Comparison of ENCODE assay signal across 14 mouse cellular contexts in genomic region chr11:73283369-73283768, GRCm38 (mm10). TPM values are rescaled to one million over a fixed set of nuclear protein-coding genes. Genes with fewer than 3 reads are reported as not detected.
DNase-seq lines count a peak whose midpoint lies in the region; ATAC-seq and TF ChIP-seq lines count a peak whose summit lies in the region.
"Had no signal": no experiment of that assay in that cellular context is flagged by ENCODE, and none has a peak within 500 bp of the region (broad histone marks: within the 10 kb centered on the region; RNA-seq: fewer than 3 reads in every experiment).

No protein-coding gene starts in this region.

- H3K36me3 ChIP-seq in kidney, adult 2 months (ENCODE audit: control insufficient read depth, insufficient read depth, low read length) = no peaks in the 10 kb centered on the region
- H3K36me3 ChIP-seq in lung, embryonic 15.5 days = no peaks in the 10 kb centered on the region
- H3K36me3 ChIP-seq in forebrain, embryonic 16.5 days (ENCODE audit: control insufficient read depth, insufficient read depth) = no peaks in the 10 kb centered on the region
- H3K36me3 ChIP-seq in midbrain, embryonic 15.5 days (replicated peaks) = no peaks in the 10 kb centered on the region
- H3K36me3 ChIP-seq: G1E; limb, embryonic 15.5 days had no signal

- TF ChIP-seq POLR2A in cortical plate, adult 2 months (IDR thresholded peaks at IDR 0.05; ENCODE audit: extremely low read depth, insufficient read depth, low read length) = no peak
- TF ChIP-seq POLR2A in kidney, adult 2 months (IDR thresholded peaks at IDR 0.05; ENCODE audit: low read depth, low read length) = no peak

- no peaks in the 10 kb centered on the region for H3K9me3 ChIP-seq in lung, embryonic 15.5 days
- no peaks in the 10 kb centered on the region for H3K9me3 ChIP-seq in forebrain, embryonic 16.5 days (ENCODE audit: control insufficient read depth, low read length)
- no peaks in the 10 kb centered on the region for H3K9me3 ChIP-seq in midbrain, embryonic 15.5 days
- H3K9me3 ChIP-seq: G1E; limb, embryonic 15.5 days had no signal

- no peak overlapping the region for H3K4me3 ChIP-seq in cortical plate, adult 2 months (ENCODE audit: insufficient read depth, low read length)
- H3K4me3 ChIP-seq in kidney, adult 2 months (ENCODE audit: insufficient read depth, low read depth, low read length) = no peak overlapping the region
- no peak overlapping the region for H3K4me3 ChIP-seq in lung, embryonic 15.5 days
- H3K4me3 ChIP-seq in forebrain, embryonic 16.5 days (replicated peaks; ENCODE audit: low read length) = no peak overlapping the region
- no peak overlapping the region for H3K4me3 ChIP-seq in midbrain, embryonic 15.5 days
- H3K4me3 ChIP-seq: limb, embryonic 15.5 days had no signal

- H3K27ac ChIP-seq in cortical plate, adult 2 months (ENCODE audit: insufficient read depth, low read length) = peak overlapping the region; percentile 76; the same call in 1 of the 2 replicates
- H3K27ac ChIP-seq in kidney, adult 2 months (ENCODE audit: insufficient read depth, low read depth, low read length) = no peak overlapping the region
- H3K27ac ChIP-seq in lung, embryonic 15.5 days = peak overlapping the region; percentile 65
- no peak overlapping the region for H3K27ac ChIP-seq in forebrain, embryonic 16.5 days (ENCODE audit: low read length)
- H3K27ac ChIP-seq in midbrain, embryonic 15.5 days = no peak overlapping the region
- H3K27ac ChIP-seq: limb, embryonic 15.5 days had no signal

- no peaks in the 10 kb centered on the region for H3K4me1 ChIP-seq in cortical plate, adult 2 months (ENCODE audit: control insufficient read depth, insufficient read depth, low read length)
- H3K4me1 ChIP-seq in kidney, adult 2 months (ENCODE audit: control insufficient read depth, insufficient read depth, low read length) = no peaks in the 10 kb centered on the region
- H3K4me1 ChIP-seq in lung, embryonic 15.5 days = peaks cover 31% of the 10 kb centered on the region
- H3K4me1 ChIP-seq in forebrain, embryonic 16.5 days (replicated peaks; ENCODE audit: control insufficient read depth, insufficient read depth, low read length) = no peaks in the 10 kb centered on the region
- H3K4me1 ChIP-seq in midbrain, embryonic 15.5 days = no peaks in the 10 kb centered on the region

- peak; percentile 77 for ATAC-seq in lung, embryonic 15.5 days (ENCODE audit: borderline replicate concordance, extremely low read depth, low FRiP score, low TSS enrichment)
- ATAC-seq in forebrain, embryonic 16.5 days = no peak
- no peak for ATAC-seq in midbrain, embryonic 15.5 days (replicated peaks)
- ATAC-seq: inflammation-experienced regulatory T-cells, adult 6 months had no signal

- 43% methylated on average over 9 of the region's 9 CpGs for WGBS in kidney, adult 2 months
- 42% methylated on average over 9 of the region's 9 CpGs for WGBS in lung, embryonic 15.5 days
- 79% methylated on average over 9 of the region's 9 CpGs for WGBS in forebrain, embryonic 16.5 days
- 81% methylated on average over 9 of the region's 9 CpGs for WGBS in midbrain, embryonic 15.5 days

- no peaks in the 10 kb centered on the region for H3K27me3 ChIP-seq in kidney, adult 2 months (replicated peaks; ENCODE audit: control insufficient read depth, insufficient read depth, low read length)
- no peaks in the 10 kb centered on the region for H3K27me3 ChIP-seq in lung, embryonic 15.5 days
- no peaks in the 10 kb centered on the region for H3K27me3 ChIP-seq in forebrain, embryonic 16.5 days (replicated peaks; ENCODE audit: control insufficient read depth, insufficient read depth, low read length)
- no peaks in the 10 kb centered on the region for H3K27me3 ChIP-seq in midbrain, embryonic 15.5 days (replicated peaks)
- H3K27me3 ChIP-seq: limb, embryonic 15.5 days had no signal

- no peak overlapping the region for H3K4me2 ChIP-seq in lung, embryonic 15.5 days
- H3K4me2 ChIP-seq in forebrain, embryonic 16.5 days (ENCODE audit: low read length) = no peak overlapping the region
- no peak overlapping the region for H3K4me2 ChIP-seq in midbrain, embryonic 15.5 days
- H3K4me2 ChIP-seq: limb, embryonic 15.5 days had no signal

- TF ChIP-seq CTCF in cortical plate, adult 2 months (IDR thresholded peaks at IDR 0.05; ENCODE audit: extremely low read depth, insufficient read depth, low read length) = no peak
- no peak for TF ChIP-seq CTCF in kidney, adult 2 months (conservative IDR thresholded peaks at IDR 0.05; ENCODE audit: insufficient read depth, insufficient read length, low read depth, low read length)

- DNase-seq in cerebellum, adult 9-11 months = peak; percentile 7
- no peak for DNase-seq in cerebellum, adult 9-10 months
- peak; percentile 23 for DNase-seq in kidney, adult 2 months
- no peak for DNase-seq in embryo, embryonic 9.5 days (ENCODE audit: extremely low spot score)
- DNase-seq: gastrocnemius, postnatal 14 days; spleen, adult 18-20 months had no signal

- H3K9ac ChIP-seq in lung, embryonic 15.5 days = no peak overlapping the region
- no peak overlapping the region for H3K9ac ChIP-seq in forebrain, embryonic 16.5 days (replicated peaks; ENCODE audit: low read depth, low read length)
- H3K9ac ChIP-seq in midbrain, embryonic 15.5 days = no peak overlapping the region
- H3K9ac ChIP-seq: limb, embryonic 15.5 days had no signal

RNA-seq across cellular contexts. Expression of gene Trpv3, which starts 16.2 kb away (rescaled TPM):
- 0.52 and 0.62 TPM in 2 replicates for polyA plus RNA-seq in cortical plate, adult 2 months (2012; rRNA removed)
- 0.05 TPM in 2 replicates for polyA plus RNA-seq in kidney, adult 2 months (2012; rRNA removed)
- polyA plus RNA-seq in lung, embryonic 15.5 days (2015; fragmentation: Nextera tagmentation; extraction: Ambion mirVana) = 0.03 and 0.10 TPM in 2 replicates
- 0.06 TPM in 1 of 2 replicates, not detected in the other for polyA plus RNA-seq in forebrain, embryonic 16.5 days (2015; fragmentation: Nextera tagmentation; extraction: Ambion mirVana)
- 0.14 and 0.22 TPM in 2 replicates for polyA plus RNA-seq in midbrain, embryonic 15.5 days (2015; fragmentation: Nextera tagmentation; extraction: Ambion mirVana)
- polyA plus RNA-seq: G1E; inflammation-experienced regulatory T-cells, adult 6 months had no signal

RNA-seq across cellular contexts. Expression of gene Aspa, which starts 46.0 kb away (rescaled TPM):
- 29.5 and 34.3 TPM in 2 replicates for polyA plus RNA-seq in cortical plate, adult 2 months (2012; rRNA removed)
- 29.1 and 46.1 TPM in 2 replicates for polyA plus RNA-seq in kidney, adult 2 months (2012; rRNA removed)
- polyA plus RNA-seq in lung, embryonic 15.5 days (2015; fragmentation: Nextera tagmentation; extraction: Ambion mirVana) = 1.3 and 1.4 TPM in 2 replicates
- polyA plus RNA-seq in forebrain, embryonic 16.5 days (2015; fragmentation: Nextera tagmentation; extraction: Ambion mirVana) = 0.77 and 1.3 TPM in 2 replicates
- 1.2 and 1.4 TPM in 2 replicates for polyA plus RNA-seq in midbrain, embryonic 15.5 days (2015; fragmentation: Nextera tagmentation; extraction: Ambion mirVana)
- polyA plus RNA-seq: G1E; inflammation-experienced regulatory T-cells, adult 6 months had no signal

RNA-seq across cellular contexts. Expression of gene Gm49340, which starts 46.2 kb away (rescaled TPM):
- not detected in 2 replicates for polyA plus RNA-seq in cortical plate, adult 2 months (2012; rRNA removed)
- 0.03 TPM in 1 of 2 replicates, not detected in the other for polyA plus RNA-seq in kidney, adult 2 months (2012; rRNA removed)
- 0.05 TPM in 1 of 2 replicates, not detected in the other for polyA plus RNA-seq in lung, embryonic 15.5 days (2015; fragmentation: Nextera tagmentation; extraction: Ambion mirVana)
- not detected in 2 replicates for polyA plus RNA-seq in forebrain, embryonic 16.5 days (2015; fragmentation: Nextera tagmentation; extraction: Ambion mirVana)
- polyA plus RNA-seq in midbrain, embryonic 15.5 days (2015; fragmentation: Nextera tagmentation; extraction: Ambion mirVana) = not detected in 2 replicates
- polyA plus RNA-seq: G1E; inflammation-experienced regulatory T-cells, adult 6 months; limb, embryonic 15.5 days; urinary bladder, adult 2 months had no signal

RNA-seq across cellular contexts. Expression of gene Spata22, which starts 46.2 kb away (rescaled TPM):
- 0.08 and 0.13 TPM in 2 replicates for polyA plus RNA-seq in cortical plate, adult 2 months (2012; rRNA removed)
- 0.16 TPM in 1 of 2 replicates, not detected in the other for polyA plus RNA-seq in kidney, adult 2 months (2012; rRNA removed)
- polyA plus RNA-seq in lung, embryonic 15.5 days (2015; fragmentation: Nextera tagmentation; extraction: Ambion mirVana) = not detected in 2 replicates
- not detected in 2 replicates for polyA plus RNA-seq in forebrain, embryonic 16.5 days (2015; fragmentation: Nextera tagmentation; extraction: Ambion mirVana)
- 0.13 and 0.22 TPM in 2 replicates for polyA plus RNA-seq in midbrain, embryonic 15.5 days (2015; fragmentation: Nextera tagmentation; extraction: Ambion mirVana)
- polyA plus RNA-seq: G1E; inflammation-experienced regulatory T-cells, adult 6 months; limb, embryonic 15.5 days had no signal

RNA-seq across cellular contexts. Expression of gene Trpv1, which starts 49.3 kb away (rescaled TPM):
- polyA plus RNA-seq in cortical plate, adult 2 months (2012; rRNA removed) = 0.13 and 0.19 TPM in 2 replicates
- 0.16 and 0.18 TPM in 2 replicates for polyA plus RNA-seq in kidney, adult 2 months (2012; rRNA removed)
- 0.09 TPM in 1 of 2 replicates, not detected in the other for polyA plus RNA-seq in lung, embryonic 15.5 days (2015; fragmentation: Nextera tagmentation; extraction: Ambion mirVana)
- not detected in 2 replicates for polyA plus RNA-seq in forebrain, embryonic 16.5 days (2015; fragmentation: Nextera tagmentation; extraction: Ambion mirVana)
- polyA plus RNA-seq in midbrain, embryonic 15.5 days (2015; fragmentation: Nextera tagmentation; extraction: Ambion mirVana) = 0.14 and 0.21 TPM in 2 replicates
- polyA plus RNA-seq: G1E; inflammation-experienced regulatory T-cells, adult 6 months had no signal

Comparison
In these comparisons a context has a peak if more than half of its experiments do, and no peak if none do; other contexts are left out.
1. DNase-seq: peak in cerebellum, adult 9-11 months (single experiment) and kidney, adult 2 months (single experiment); none in cerebellum, adult 9-10 months (single experiment) and embryo, embryonic 9.5 days (single experiment).
2. H3K27ac ChIP-seq: peak in cortical plate, adult 2 months (single experiment) and lung, embryonic 15.5 days (single experiment); none in kidney, adult 2 months (single experiment), forebrain, embryonic 16.5 days (single experiment) and midbrain, embryonic 15.5 days (single experiment).
3. RNA of gene Aspa, which starts 46.0 kb away (polyA plus RNA-seq): 29.1 to 46.1 TPM in kidney, adult 2 months and 29.5 to 34.3 TPM in cortical plate, adult 2 months; 1.3 to 1.4 TPM in lung, embryonic 15.5 days, 0.77 to 1.3 TPM in forebrain, embryonic 16.5 days and 1.2 to 1.4 TPM in midbrain, embryonic 15.5 days; every median in the first group is over 10 times any median in the second.